Mouse (Mus musculus) lung, adult 2 months (tissue): ENCODE results near the gene Klhl26. TPM values are rescaled to one million over a fixed set of nuclear protein-coding genes. Genes with fewer than 3 reads are reported as not detected.
"Not testable (repeated sequence)": the region's sequence is repeated elsewhere in the genome, so short reads cannot be mapped to it uniquely, and the experiment has no call there.

Experiments
- DNase-seq: peaks from one replicate; pipeline ENCODE4 v3.0.0; 2022
- H3K4me1 ChIP-seq: fragments of 200-500 bp; 2 replicates; pipeline ENCODE4 v1.6.1; 2011; ENCODE audit warnings: low read length; ENCODE audit not compliant: control insufficient read depth, insufficient read depth
- H3K4me3 ChIP-seq: fragments of 200-500 bp; replicated peaks from 2 replicates; pipeline ENCODE3; 2011; ENCODE audit warnings: low read depth, mild to moderate bottlenecking, control low read depth, low read length; ENCODE audit errors: extremely low read depth
- CTCF ChIP-seq: fragments of 200-500 bp; IDR thresholded peaks from 2 replicates; pipeline ENCODE4 v1.5.1; 2011; ENCODE audit warnings: mild to moderate bottlenecking, low read length, control low read depth; ENCODE audit not compliant: insufficient read depth
- POLR2A ChIP-seq: fragments of 200-500 bp; IDR thresholded peaks from 2 replicates; pipeline ENCODE4 v1.6.1; 2011; ENCODE audit warnings: low read depth, mild to moderate bottlenecking, control low read depth, low read length, borderline replicate concordance; ENCODE audit errors: extremely low read depth
- WGBS: fragments of 180-500 bp; shearing (Covaris S2); methylation state at CpG from one replicate; pipeline ENCODE4 v1.1.7; 2018; 5-methylcytosine and 5-hydroxymethylcytosine counted together
- polyA plus RNA-seq: library from polyadenylated mRNA; depleted of rRNA; stranded (reverse); fragments of >200 nt; gene quantifications from 2 replicates; pipeline ENCODE4 v1.2.3, GENCODE M21; 2012; rRNA removed

Gene Klhl26
- polyA plus RNA-seq, result 51.3 and 57.2 TPM in 2 replicates

DNA sequence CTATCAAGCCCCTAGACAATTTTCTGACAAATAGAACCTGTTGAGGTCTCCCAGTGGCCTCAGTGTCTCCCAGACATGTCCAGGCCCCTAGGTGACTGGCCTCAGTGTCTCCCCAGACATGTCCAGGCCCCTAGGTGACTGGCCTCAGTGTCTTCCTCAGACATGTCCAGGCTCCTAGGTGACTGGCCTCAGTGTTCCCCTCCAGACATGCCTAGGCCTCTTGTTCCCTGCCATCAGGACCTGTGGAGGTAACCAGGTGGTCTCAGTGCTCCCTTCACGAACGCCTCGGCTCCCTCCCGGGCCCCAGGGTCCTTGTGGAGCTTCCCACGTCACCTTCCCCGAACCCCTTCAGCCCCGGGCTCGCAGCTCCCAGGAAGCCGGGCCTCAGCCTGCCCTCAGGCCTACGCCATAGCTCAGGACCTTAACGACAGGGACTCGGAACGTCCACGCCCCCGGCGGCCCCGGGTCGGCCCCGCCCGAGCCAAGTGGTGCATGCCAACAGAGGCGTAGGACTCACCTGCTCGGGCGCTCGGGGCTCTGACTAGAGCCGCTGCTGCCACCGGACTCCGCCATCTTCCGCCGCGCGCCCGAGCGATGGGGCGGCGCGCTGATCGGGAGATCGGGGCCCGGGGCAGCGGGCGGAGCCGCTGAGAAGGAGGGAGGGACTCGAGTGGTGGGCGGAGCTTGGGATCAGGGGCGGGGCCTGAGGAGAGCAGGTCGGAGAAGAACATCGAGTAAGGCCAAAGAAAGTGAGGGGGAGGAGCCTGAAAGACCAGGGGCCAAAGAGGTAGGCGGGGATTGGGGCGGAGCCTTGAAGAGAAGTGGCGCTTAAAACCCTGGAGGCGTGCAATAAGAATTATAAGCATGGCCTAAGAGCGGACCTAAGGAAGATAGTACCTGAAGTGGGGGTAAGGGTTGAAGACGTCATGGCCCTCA lies at the start of gene Klhl26:
TSS of gene Klhl26 (minus strand) at position 636 of the 936 bp plus-strand sequence.
- TF ChIP-seq POLR2A, result 0 out of 2 replicates have a peak, but pooled peaks have one; percentile 35
- TF ChIP-seq CTCF, result no peak
- DNase-seq, result peak; percentile 98
- Histone ChIP-seq H3K4me3 (peak within 1 kb of the TSS; percentile 62), H3K4me1 (peaks cover 2% of the 10 kb centered on the region; the same call in 1 of the 2 replicates)
- 1% methylated on average over 53 of the region's 53 CpGs for WGBS

DNA sequence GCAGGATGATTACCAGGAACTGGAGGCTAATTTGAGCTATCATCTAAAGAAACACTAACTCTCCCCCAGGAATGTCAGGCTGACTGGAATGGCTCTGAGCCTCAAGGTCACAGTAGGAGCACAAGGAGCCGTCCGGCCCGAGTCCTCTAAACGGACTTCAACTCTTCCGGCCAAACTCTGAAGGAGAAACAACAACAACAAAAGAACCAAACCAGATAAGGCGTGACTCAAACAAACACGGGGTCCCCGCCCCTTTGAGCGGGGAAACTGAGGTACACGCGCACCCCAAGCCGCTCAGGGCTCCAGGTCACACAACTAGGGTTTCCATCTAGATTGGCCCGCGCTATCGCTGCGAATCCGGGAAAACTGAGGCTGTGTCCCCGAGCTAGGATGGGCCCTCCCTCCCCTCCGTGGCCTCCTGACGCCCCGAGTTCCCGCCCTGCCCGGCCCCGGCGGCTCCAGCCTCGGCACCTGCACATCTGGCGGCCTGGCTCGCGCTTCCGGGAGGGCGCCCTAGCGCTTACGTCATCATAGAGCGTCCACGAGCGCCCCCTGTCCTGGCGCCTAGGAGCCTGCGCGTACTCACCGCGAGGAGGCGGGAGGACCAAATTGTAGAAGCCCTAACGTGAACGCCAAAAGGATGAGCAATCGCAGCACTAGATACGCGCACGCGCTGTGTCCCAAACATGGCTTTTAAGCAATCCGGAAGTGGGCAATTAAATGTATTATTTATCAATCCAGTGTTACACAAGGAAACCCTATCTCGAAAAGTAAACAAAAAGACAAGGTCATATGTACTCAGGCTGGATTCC lies 46.0 kb upstream of the Klhl26 start:
- WGBS, result under 1% methylated on average over 50 of the region's 51 CpGs
- peak overlapping the region; percentile 94 for H3K4me3 ChIP-seq
- H3K4me1 ChIP-seq, result peaks cover 10% of the 10 kb centered on the region
- TF ChIP-seq POLR2A (peak; percentile 64; the same call in 1 of the 2 replicates), CTCF (peak; percentile 40)
- DNase-seq, result peak; percentile 93

DNA sequence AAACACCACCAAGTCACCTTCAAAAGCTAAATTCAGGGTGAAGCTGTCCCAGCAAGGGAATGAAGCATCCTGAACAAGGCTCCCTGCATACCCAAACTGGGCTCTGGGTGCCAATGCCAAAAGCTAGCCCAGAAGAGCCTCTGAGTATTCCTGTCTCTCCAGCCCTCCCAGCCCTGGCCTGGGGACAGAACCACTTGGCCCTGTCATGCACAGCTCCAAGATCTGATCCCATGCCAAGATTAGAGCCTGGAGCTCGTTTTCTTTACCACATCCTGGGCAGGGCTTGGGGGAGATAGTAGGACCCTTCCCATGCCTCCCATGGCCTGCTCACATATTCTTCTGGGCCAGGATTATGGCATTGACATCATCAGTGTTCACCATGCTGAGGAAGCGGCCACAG lies 42.8 kb upstream of the Klhl26 start:
- WGBS, result 53% methylated on average over 2 of the region's 2 CpGs
- TF ChIP-seq CTCF, result no peak
- DNase-seq, result no peak
- Histone ChIP-seq H3K4me3 (no peak overlapping the region), H3K4me1 (peaks cover 10% of the 10 kb centered on the region)

DNA sequence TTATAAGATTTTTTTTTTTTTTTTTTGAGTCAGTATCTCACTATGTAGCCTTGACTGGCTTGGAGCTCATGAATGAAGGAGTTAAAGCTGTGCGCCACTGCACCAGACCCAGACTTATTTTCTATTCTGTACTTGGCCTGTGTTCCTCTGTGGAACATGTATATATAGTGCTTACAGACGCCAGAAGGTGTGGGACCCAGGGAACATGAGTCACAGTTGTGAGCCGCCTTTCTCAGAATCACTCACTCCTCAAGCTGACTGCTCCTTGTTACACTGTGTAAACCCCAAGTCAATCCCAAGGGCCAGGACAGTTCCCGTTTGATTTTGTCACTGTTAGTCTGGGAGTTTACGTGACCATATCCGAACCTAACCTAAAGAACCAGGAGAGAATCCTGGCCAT lies 42.3 kb upstream of the Klhl26 start:
- no peak for TF ChIP-seq POLR2A
- Histone ChIP-seq H3K4me1 (peaks cover 10% of the 10 kb centered on the region), H3K4me3 (no peak overlapping the region)
- 75% methylated on average over 6 of the region's 6 CpGs for WGBS
- no peak for DNase-seq

DNA sequence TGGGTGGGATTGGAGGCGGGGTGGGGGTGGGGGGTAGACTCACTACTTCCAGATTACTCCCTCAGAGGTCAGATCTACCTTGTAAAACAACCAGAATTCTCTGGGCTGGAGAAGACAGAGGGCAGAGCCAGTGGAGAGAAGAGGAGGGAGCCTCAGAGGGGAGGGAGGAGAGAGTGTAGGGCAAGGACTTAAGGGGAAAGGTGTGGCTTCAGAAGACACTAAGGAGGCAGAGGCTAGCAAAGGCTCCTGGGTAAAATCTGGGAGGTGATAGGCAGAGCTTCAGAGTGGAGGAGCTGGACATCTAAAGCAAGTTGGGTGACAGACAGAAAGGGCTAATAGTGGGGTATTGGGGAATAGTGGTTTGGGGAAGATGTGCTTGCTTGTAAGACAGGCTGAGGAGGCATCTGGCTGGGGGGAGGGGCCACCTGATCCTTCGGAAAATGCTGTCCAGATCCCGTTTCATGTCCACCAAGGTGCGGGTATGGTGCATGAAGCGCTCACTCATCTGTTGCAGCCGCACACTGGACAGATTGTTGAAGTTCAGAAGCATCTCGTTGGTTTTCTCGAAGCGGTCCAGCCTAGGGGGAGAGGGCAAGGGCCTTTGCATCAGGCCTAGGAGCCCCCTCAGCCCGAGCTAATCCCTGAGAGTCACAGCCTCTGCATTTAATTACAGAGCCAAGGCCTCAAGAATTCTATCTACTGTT lies 41.3 kb upstream of the Klhl26 start:
- peaks cover 4% of the 10 kb centered on the region; the same call in 1 of the 2 replicates for H3K4me1 ChIP-seq
- WGBS, result 79% methylated on average over 10 of the region's 10 CpGs
- TF ChIP-seq POLR2A (no peak), CTCF (no peak)
- H3K4me3 ChIP-seq, result no peak overlapping the region
- DNase-seq, result no peak

DNA sequence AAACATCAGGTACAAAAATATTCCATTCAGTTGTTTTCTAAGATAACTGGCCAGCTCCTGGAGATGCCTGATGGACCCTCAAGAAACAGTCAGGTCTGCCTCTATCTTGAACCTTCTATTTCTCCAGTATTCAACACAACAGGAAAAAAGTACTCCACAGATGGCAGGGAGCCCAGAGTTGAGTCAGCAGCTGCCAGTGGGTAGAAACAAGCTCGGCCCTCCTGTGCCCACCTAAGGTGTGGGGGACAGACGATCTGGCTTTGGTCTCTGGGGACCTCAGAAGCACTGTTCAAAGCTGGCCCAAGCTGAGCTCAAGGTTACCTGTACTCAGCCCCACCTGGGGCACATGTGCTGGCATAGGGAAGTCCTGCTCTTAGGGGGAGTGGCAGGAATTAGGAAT lies 36.7 kb upstream of the Klhl26 start:
- TF ChIP-seq CTCF (no peak), POLR2A (no peak)
- peaks cover 8% of the 10 kb centered on the region; the same call in 1 of the 2 replicates for H3K4me1 ChIP-seq
- DNase-seq, result peak; percentile 37
- 13% methylated on average over 2 of the region's 2 CpGs for WGBS
- H3K4me3 ChIP-seq, result no peak overlapping the region

DNA sequence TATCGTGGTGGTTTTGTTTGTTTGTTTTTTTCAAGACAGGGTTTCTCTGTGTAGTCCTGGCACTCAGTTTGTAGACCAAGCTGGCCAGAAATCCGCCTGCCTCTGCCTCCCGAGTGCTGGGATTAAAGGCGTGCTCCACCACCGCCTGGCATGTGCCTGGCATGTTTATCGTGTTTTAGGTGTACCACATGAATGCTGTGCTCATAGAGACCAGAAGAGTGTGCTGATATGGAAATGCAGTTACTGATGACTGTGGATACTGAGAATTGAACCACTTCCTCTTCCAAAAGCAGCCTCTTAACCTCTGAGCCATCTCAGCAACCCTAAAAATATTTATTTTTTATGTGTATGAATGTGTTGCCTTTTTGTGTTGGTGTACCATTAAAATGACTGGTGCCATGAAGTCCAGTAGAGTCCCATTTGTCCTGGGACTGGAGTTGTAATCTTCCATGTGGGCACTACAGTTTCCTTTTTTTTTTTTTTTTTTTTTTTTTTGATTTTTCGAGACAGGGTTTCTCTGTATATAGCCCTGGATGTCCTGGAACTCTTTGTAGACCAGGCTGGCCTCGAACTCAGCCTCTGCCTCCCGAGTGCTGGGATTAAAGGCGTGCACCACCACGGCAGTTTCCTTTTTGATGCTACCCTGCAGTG lies 35.6 kb upstream of the Klhl26 start:
- H3K4me1 ChIP-seq, result peaks cover 8% of the 10 kb centered on the region; the same call in 1 of the 2 replicates
- TF ChIP-seq POLR2A (no peak), CTCF (no peak)
- H3K4me3 ChIP-seq, result no peak overlapping the region
- DNase-seq, result no peak
- 86% methylated on average over 11 of the region's 11 CpGs for WGBS

DNA sequence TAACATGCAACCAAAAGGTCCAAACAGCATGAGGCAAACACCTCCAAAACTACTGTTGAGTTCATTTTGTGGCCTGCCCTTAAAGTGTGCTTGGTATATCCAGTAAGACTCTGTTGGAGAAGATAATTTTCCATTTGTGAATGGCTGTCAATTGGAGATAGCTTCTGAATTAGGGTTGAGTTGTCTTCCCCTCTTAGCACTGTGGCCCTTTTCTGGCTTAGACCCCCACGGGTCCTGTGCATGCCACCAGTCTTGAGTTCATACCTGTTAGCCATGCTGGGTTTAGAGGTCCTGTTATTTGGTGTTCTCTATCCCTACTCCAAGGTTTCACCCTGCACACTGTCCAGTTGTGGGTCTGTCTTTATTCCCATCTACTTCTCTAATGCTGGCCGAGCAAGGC lies 35.0 kb upstream of the Klhl26 start:
- no peak for TF ChIP-seq CTCF
- TF ChIP-seq POLR2A, result no peak
- WGBS, result 94% methylated on average over 2 of the region's 2 CpGs
- Histone ChIP-seq H3K4me1 (peaks cover 9% of the 10 kb centered on the region; the same call in 1 of the 2 replicates), H3K4me3 (no peak overlapping the region)
- no peak for DNase-seq

DNA sequence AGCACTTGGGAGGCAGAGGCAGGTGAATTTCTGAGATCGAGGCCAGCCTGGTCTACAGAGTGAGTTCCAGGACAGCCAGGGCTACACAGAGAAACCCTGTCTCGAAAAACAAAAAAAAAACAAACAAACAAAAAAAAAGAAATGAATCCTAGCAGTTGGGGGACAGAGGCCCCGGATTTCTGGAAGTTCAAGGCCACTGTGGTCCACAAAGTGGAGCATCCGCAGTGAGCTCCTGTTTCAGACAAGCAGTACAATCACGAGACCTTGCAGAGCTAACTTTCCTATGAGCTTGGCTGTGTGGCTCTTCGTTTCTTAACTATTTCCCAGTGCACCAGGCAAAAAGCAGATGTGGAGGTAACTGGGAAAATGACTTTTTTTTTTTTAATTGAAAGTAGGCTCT lies 34.4 kb upstream of the Klhl26 start:
- WGBS, result 67% methylated on average over 6 of the region's 6 CpGs
- Histone ChIP-seq H3K4me3 (peak overlapping the region; percentile 98), H3K4me1 (peaks cover 11% of the 10 kb centered on the region)
- not testable (repeated sequence) for DNase-seq
